Mouse (Mus musculus) T-helper 17 cell (primary cell): ENCODE measurements around the gene Lst1.

Experiments used
- in situ Hi-C, 2 experiments: fragments of 300-600 bp; cut with MboI, MseI; formaldehyde crosslinking; loops; 1 replicate in 1 of 2; 2 replicates in 1 of 2; pipeline ENCODE4 v1.15.1; 2025; ENCODE audit warnings: high pct_unique_total_duplicates in 2 of 2

The Lst1 gene

GRCm38 (mm10) chr17:35218516-35219193, 30.4 kb upstream of the Lst1 start:
- in situ Hi-C loops, result loop anchor here (10.0 to 25.0 kb wide), 2 partner anchors 824 to 1031 kb away; partner anchors contain the start of genes Psmb8 (in 2 of the 2), Psmb9 (in 2 of the 2), Tap1 (in 2 of the 2) and BC051142 (in 1 of the 2)

DNA sequence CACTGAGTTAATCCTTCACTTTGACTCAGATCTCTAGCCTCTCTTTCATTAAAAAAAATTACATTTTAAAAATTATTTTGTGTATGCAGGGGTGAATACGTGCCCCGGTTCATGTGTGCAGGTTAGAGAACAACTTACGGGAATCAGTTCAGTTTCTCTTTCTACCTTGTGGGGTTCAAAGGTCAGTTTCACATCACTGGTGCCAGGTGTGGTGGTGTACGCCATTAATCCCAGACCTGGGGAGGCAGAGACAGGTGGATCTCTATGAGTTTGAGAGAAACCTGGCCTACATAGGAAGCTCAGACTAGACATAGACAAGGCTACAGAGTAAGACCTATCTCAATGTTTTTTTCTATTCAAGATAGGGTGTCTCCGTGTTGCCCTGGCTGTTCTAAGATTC, 24.8 kb upstream of the Lst1 start:
- in situ Hi-C loops, result loop anchor here (10.0 to 25.0 kb wide), 2 partner anchors 818 to 1026 kb away; partner anchors contain the start of genes Psmb8 (in 2 of the 2), Psmb9 (in 2 of the 2), Tap1 (in 2 of the 2) and BC051142 (in 1 of the 2)

DNA sequence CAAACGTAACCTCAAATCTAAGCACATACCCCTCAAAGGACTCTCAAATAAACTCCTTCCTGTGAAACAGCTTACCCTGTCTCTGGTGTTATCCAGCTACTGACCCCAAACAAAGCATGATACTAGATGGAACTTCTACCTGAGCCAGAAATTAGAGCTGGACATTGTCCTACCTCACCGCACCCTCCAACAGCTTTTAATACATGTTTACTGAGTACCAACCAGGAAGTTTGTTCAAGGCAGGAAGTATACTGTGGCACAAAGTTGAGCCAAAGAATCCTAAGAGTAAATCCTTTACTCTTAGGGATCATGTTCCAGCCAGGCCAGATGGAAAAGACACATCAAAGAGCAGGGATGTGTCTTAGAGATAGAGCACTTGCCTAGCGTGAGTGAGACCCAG, 22.4 kb upstream of the Lst1 start:
- in situ Hi-C loops, result loop anchor here (10.0 to 25.0 kb wide), 2 partner anchors 816 to 1023 kb away; partner anchors contain the start of genes Psmb8 (in 2 of the 2), Psmb9 (in 2 of the 2), Tap1 (in 2 of the 2) and BC051142 (in 1 of the 2)

- in situ Hi-C loops, result loop anchor here (10.0 to 25.0 kb wide), 2 partner anchors 815 to 1023 kb away; partner anchors contain the start of genes Psmb8 (in 2 of the 2), Psmb9 (in 2 of the 2), Tap1 (in 2 of the 2) and BC051142 (in 1 of the 2)
Observed at GRCm38 (mm10) chr17:35209785-35210535, 21.7 kb upstream of the Lst1 start.

- in situ Hi-C loops, result loop anchor here (25.0 kb wide), 1 partner anchor 1018 kb away; the partner anchor contains the start of genes Psmb8 (in 2 of the 2), Psmb9 (in 2 of the 2) and Tap1 (in 2 of the 2)
Observed at GRCm38 (mm10) chr17:35205380-35205769, 17.1 kb upstream of the Lst1 start.

GRCm38 (mm10) chr17:35204494-35205379, 16.5 kb upstream of the Lst1 start, which contains the start of gene Lta:
Lta (minus strand) TSS chr17:35205351.
- in situ Hi-C loops, result loop anchor here (5.0 to 25.0 kb wide), 2 partner anchors 33 to 1017 kb away; partner anchors contain the start of genes Psmb8 (in 2 of the 2), Psmb9 (in 2 of the 2), Tap1 (in 2 of the 2) and Nfkbil1 (in 1 of the 2)

DNA sequence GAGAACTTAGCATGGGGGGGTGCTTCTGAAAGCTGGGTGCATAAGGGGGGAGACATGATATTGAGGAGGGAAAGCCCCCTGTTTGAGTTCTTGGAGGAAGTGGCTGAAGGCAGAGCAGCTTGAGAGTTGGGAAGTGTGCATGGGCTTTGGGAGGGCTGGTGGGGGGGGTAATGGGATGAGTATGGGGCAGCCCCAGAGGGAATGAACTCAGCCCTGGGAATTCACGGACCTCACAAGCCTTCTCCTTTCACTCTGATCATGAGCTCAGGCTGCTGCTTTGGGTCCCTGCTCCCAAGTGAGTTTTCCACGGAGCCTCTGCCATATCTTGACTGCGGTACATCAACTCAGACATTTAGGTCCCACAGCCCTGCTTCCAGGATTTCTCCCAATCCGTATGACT, 14.2 kb upstream of the Lst1 start:
- in situ Hi-C loops, result loop anchor here (5.0 to 25.0 kb wide), 2 partner anchors 35 to 1015 kb away; partner anchors contain the start of genes Psmb8 (in 2 of the 2), Psmb9 (in 2 of the 2), Tap1 (in 2 of the 2) and Nfkbil1 (in 1 of the 2)

DNA sequence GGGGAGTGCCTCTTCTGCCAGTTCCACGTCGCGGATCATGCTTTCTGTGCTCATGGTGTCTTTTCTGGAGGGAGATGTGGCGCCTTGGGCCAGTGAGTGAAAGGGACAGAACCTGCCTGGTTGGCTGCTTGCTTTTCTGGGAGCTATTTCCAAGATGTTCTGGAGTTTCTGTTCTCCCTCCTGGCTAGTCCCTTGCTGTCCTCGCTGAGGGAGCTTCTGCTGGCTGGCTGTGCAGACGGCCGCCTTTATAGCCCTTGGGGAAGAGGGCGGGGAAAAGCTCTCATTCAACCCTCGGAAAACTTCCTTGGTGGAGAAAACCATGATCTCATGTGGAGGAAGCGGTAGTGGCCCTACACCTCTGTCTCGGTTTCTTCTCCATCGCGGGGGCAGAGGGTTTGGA, 13.5 kb upstream of the Lst1 start, which contains the start of gene Tnf:
Tnf (minus strand) TSS at position 221 of the 400 bp plus-strand sequence.
- in situ Hi-C loops, result loop anchor here (5.0 to 25.0 kb wide), 2 partner anchors 36 to 1014 kb away; partner anchors contain the start of genes Psmb8 (in 2 of the 2), Psmb9 (in 2 of the 2), Tap1 (in 2 of the 2) and Nfkbil1 (in 1 of the 2)

GRCm38 (mm10) chr17:35201128-35201527, 12.9 kb upstream of the Lst1 start:
- in situ Hi-C loops, result loop anchor here (5.0 to 25.0 kb wide), 2 partner anchors 36 to 1014 kb away; partner anchors contain the start of genes Psmb8 (in 2 of the 2), Psmb9 (in 2 of the 2), Tap1 (in 2 of the 2) and Nfkbil1 (in 1 of the 2)

GRCm38 (mm10) chr17:35200398-35200797, 12.2 kb upstream of the Lst1 start:
- in situ Hi-C loops, result loop anchor here (5.0 to 25.0 kb wide), 2 partner anchors 37 to 1013 kb away; partner anchors contain the start of genes Psmb8 (in 2 of the 2), Psmb9 (in 2 of the 2), Tap1 (in 2 of the 2) and Nfkbil1 (in 1 of the 2)

GRCm38 (mm10) chr17:35198946-35199345, 10.7 kb upstream of the Lst1 start:
- in situ Hi-C loops, result no loop called here

DNA sequence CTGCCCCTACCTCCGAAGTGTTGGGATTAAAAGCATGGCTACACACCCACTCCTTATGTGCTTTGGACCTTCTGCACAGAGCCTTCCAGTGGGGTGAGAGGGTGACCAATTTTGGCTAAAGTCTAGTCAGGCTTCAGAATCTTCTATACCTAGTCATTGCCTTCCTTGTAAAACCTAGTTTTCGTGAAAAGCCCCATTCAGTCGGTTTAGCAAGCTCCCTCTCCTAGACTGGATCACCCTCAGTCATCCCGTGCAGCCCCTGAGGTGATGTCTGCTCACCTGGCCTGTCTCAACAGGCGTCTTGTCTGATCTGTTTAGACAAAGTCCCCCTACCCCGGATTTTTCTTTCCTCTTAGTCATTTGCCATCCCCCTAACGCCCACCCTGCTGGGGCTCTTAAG, 9.8 kb upstream of the Lst1 start:
- in situ Hi-C loops, result no loop called here

DNA sequence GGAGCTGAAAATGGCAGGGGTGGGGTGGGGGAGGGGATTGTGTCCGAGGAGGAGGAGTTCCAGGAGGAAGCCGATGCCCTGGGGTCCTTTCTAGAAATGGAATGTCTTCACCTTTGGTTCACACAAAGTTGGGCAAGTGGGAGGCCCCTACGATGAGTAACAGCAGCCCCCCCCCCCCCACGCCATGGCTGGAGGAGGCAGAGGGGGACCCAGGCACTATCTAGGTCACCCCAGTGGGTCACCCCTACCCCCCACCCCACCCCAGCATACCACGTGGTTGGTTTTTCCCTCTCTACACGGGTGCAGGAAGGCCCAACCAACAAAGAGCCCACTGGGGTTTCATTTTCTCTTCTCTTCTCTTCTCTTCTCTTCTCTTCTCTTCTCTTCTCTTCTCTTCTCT, 8.9 kb upstream of the Lst1 start:
- in situ Hi-C loops, result no loop called here

- in situ Hi-C loops, result no loop called here
Observed at GRCm38 (mm10) chr17:35196321-35196641, 8.0 kb upstream of the Lst1 start.

DNA sequence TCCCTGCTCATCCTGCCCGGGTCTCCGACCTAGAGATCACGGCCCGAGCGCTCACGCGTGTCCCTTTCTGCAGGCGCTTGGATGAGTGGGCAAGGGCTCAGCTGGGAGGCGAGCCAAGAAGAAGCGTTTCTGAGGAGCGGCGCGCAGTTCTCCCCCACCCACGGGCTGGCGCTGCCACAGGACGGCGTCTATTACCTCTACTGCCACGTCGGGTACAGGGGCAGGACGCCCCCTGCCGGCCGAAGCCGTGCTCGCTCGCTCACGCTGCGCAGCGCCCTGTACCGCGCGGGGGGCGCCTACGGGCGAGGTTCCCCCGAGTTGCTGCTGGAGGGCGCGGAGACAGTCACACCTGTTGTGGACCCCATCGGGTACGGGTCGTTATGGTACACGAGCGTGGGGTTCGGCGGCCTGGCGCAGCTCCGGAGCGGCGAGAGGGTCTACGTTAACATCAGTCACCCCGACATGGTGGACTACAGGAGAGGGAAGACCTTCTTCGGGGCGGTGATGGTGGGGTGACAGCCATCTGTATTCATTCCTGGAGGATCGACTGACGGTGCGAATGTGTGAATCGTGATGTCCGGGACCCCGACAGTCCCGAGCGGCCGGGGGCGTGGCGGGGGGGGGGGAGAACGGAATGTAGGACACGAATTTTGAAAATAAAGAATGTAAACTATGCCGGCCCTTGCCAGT, 7.5 kb upstream of the Lst1 start:
- in situ Hi-C loops, result no loop called here

DNA sequence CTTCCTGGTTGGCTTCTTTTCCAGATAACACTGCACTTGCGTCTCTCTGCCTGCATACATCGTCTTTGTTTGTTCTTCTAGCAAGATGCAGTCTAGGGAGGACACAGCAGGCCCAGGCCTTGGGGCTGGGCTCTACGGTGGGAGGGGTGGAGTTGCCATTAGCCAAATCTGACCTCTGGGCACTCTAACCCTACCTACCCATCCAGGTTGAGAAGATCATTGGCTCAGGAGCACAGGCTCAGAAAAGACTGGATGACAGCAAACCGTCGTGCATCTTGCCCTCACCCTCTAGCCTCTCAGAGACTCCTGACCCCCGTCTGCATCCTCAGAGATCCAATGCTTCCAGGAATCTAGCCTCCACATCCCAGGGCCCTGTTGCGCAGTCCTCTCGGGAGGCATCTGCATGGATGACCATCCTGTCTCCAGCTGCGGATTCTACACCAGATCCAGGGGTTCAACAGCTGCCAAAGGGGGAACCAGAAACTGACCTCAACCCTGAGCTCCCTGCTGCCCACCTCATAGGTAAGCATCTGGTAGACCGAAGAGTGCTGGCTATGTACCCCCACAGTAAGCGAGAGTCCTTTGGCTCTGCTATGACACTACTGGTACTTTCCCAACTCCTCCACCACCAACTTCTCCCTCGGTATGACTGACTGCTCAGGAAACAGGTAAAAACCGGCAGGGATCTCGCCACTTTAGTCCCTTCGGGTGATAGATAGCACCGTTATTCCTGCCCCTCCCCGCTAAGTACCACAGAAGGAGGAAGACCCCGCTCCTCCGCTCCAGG, 6.8 kb upstream of the Lst1 start:
- in situ Hi-C loops, result no loop called here

DNA sequence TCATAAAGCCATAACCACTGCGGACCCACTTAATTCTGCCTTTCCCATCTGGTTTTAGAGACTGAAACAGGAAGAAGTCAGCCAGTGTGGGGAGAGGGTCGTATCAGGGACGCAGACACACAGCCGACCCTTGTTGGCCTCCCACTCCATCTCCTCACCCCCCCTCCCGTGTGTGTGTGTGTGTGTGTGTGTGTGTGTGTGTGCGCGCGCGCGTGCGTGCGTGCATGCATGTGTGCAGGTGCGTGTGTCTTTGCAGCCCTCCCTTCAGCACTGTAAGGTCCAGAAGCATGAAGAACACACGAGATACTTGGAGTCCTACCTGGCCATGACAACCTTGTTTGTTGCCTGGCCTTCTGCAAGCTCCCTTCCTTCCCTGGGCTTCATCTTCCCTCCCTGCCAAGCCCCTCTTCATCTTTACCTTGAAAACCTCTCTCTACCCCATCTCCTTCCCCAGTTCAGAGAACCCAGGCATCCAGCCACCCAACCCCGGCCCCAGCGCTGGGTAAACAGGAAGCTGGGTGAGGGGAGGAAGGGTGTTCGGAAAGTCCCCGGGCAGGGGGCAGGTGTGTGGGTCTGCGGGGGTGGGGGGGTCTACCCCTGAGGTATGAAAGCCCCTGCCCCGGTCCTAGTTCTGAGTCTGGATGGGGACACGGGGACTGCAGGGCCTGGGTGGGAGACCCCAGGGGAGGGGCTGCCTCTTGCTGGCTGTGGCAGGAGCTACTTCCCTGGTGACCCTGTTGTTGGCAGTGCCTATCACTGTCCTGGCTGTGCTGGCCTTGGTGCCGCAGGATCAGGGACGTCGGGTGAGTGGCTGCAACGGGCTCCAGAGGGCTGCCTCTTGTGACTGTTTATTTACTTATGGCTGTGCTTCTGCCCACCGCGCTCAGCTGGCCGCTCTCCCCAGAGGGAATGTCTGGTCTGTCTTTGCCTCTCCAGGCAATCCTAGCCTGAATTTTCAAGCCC, 5.9 kb upstream of the Lst1 start, which contains the start of gene Ltb:
Ltb (plus strand) TSS at position 559 of the 963 bp plus-strand sequence.
- in situ Hi-C loops, result no loop called here

- in situ Hi-C loops, result no loop called here
Observed at GRCm38 (mm10) chr17:35192924-35193323, 4.7 kb upstream of the Lst1 start.
